Mouse (Mus musculus): ENCODE data around the gene Slc39a11. TPM values are rescaled to one million over a fixed set of nuclear protein-coding genes. Genes with fewer than 3 reads are reported as not detected.

The Slc39a11 gene
- polyA plus RNA-seq, 1 experiment from 2014 or later: 27.7 TPM

DNA sequence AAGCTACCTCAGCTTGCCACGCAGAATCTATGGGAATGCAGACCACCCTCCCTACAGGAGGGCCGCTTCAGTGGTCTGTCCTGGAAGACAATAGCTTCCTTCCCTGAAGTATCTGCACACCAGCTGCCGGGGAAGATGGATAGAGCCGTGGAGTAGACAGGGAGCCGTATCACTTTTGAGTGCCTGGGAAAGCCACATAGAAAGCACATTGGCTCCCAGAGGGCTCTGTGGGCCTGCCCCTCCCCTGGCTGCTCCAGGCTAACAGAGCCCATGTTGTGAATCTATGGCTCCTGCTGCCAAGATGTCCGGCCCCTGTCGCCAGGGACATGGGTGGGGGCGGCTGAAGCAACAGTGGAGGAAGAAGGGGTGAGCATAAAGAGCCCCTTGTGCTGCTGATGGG, 355.4 kb downstream of the Slc39a11 start:
- peak overlapping the region; percentile 52 for H3K27ac ChIP-seq
- H3K4me2 ChIP-seq: peak overlapping the region; percentile 12; the same call in 1 of the 2 replicates
- H3K9ac ChIP-seq: peak overlapping the region; percentile 26; the same call in 1 of the 2 replicates
- H3K4me1 ChIP-seq: peaks cover 45% of the 10 kb centered on the region
- peak; percentile 29; the same call in 1 of the 2 replicates for ATAC-seq
- H3K9me3 ChIP-seq (replicated peaks): no peaks in the 10 kb centered on the region
- no peaks in the 10 kb centered on the region for H3K36me3 ChIP-seq (ENCODE audit: poor library complexity, severe bottlenecking)
- H3K27me3 ChIP-seq: no peaks in the 10 kb centered on the region
- WGBS: 30% methylated on average over 8 of the region's 8 CpGs
- no peak overlapping the region for H3K4me3 ChIP-seq

DNA sequence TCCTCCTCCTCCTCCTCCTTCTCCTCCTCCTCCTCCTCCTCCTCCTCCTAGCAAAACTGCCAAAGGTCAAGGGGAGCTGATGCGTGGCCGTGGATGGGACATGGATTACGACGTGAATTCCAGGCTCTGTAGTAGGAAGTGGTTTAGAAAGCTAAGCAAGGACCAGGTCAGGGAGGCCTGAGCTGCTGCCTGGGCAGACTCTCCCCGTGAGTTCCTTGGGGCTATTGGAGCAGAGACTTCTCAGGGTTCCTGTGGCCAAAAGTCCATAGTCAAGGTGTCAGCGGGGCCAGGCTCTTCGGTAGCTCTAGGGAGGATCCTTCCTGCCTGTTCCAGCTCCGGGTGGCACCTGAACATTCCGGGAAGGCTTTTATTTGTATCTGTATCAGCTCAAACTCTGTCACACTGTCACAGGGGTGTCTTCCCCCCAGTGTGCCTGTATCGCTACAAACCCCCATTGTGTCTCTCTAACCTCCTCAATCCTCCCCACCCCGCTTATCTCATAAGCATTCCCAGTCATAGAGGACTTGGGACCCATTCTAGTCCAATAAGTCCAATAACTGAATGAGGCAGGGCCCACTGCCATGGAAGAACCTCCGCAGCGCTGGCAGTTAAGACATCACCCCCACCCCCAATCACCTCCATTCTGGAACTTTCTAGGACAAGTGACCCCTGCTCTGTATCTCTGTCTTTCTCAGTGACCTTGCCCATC, 356.8 kb downstream of the Slc39a11 start:
- Histone ChIP-seq H3K4me3 (no peak overlapping the region), H3K27me3 (no peaks in the 10 kb centered on the region), H3K4me1 (peaks cover 31% of the 10 kb centered on the region), H3K36me3 (ENCODE audit: poor library complexity, severe bottlenecking) (no peaks in the 10 kb centered on the region), H3K4me2 (no peak overlapping the region), H3K9me3 (replicated peaks) (no peaks in the 10 kb centered on the region), H3K27ac (no peak overlapping the region), H3K9ac (no peak overlapping the region)
- 85% methylated on average over 13 of the region's 13 CpGs for WGBS
- ATAC-seq: no peak

DNA sequence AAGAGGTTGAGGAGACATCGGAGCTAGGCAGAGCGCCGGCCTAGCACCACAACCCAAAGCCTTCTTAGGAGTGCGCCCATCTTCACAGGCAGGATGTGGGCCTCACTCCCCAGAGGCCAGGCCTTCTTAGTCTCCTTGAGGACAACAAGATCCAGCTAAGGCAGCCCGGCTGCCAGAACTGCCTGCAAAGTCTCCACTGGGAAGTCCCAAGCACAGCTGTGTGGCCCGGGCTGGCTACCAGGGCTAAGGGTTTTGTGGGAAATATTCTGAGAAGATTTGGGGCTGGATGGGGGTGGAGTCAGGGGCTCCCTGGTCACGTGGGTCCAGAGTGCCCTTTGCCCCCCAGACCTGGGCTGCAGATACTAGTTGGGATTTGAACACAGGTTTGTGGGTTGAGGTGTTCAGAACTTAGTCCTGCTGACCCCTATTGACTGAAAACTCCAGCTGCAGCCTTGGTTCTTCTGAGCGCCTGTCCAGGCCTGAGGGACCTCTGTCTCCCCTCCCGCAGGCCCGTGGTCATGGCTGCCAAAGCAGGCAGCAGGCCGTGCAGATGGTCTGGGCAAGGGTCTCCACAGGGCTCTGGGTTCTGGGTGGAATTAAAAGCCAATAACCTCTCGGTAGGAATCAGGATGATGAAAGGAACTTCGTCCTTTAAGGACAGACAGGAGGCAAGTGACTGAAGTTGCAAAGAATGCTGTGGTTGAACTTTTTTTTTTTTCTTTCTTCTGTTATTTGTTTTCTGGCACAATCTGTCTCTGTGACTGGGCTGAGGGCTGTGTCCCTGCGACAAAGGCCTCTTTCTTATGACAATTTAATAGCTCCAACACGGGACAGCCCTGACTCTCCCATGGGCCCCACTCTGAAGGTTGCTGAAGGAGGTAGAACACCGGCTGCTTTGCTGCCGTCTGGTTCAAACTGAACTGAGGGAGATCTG, 357.8 kb downstream of the Slc39a11 start:
- no peak for ATAC-seq
- no peaks in the 10 kb centered on the region for H3K27me3 ChIP-seq
- H3K27ac ChIP-seq: peak overlapping the region; percentile 1; the same call in 1 of the 2 replicates
- peaks cover 28% of the 10 kb centered on the region for H3K4me1 ChIP-seq
- no peaks in the 10 kb centered on the region for H3K9me3 ChIP-seq (replicated peaks)
- 53% methylated on average over 17 of the region's 17 CpGs for WGBS
- H3K4me3 ChIP-seq: no peak overlapping the region
- no peak overlapping the region for H3K4me2 ChIP-seq
- H3K9ac ChIP-seq: no peak overlapping the region
- no peaks in the 10 kb centered on the region for H3K36me3 ChIP-seq (ENCODE audit: poor library complexity, severe bottlenecking)

DNA sequence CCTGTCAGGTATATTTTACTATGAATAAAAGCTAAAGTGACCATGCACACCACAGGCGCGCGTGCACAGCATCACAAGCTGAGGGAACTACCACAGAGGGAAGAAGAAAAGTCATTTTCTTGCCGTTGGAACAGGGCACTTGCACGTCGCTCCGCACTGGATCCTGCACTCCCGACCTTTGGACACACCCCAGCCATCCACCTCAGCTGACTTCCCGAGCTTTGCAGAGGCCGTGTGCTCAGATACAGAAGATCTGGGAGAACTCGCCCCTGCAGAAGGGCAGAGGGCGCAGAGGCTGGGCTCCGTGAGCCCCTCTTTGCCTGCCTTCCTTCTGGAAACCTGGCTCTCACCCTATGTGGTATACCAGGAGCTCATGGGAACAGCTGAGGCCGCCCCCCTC, 359.0 kb downstream of the Slc39a11 start:
- H3K9me3 ChIP-seq (replicated peaks): no peaks in the 10 kb centered on the region
- H3K36me3 ChIP-seq (ENCODE audit: poor library complexity, severe bottlenecking): no peaks in the 10 kb centered on the region
- ATAC-seq: no peak
- no peak overlapping the region for H3K4me3 ChIP-seq
- H3K4me1 ChIP-seq: peaks cover 28% of the 10 kb centered on the region
- H3K4me2 ChIP-seq: no peak overlapping the region
- H3K27ac ChIP-seq: no peak overlapping the region
- no peaks in the 10 kb centered on the region for H3K27me3 ChIP-seq
- WGBS: 87% methylated on average over 14 of the region's 14 CpGs
- no peak overlapping the region for H3K9ac ChIP-seq

DNA sequence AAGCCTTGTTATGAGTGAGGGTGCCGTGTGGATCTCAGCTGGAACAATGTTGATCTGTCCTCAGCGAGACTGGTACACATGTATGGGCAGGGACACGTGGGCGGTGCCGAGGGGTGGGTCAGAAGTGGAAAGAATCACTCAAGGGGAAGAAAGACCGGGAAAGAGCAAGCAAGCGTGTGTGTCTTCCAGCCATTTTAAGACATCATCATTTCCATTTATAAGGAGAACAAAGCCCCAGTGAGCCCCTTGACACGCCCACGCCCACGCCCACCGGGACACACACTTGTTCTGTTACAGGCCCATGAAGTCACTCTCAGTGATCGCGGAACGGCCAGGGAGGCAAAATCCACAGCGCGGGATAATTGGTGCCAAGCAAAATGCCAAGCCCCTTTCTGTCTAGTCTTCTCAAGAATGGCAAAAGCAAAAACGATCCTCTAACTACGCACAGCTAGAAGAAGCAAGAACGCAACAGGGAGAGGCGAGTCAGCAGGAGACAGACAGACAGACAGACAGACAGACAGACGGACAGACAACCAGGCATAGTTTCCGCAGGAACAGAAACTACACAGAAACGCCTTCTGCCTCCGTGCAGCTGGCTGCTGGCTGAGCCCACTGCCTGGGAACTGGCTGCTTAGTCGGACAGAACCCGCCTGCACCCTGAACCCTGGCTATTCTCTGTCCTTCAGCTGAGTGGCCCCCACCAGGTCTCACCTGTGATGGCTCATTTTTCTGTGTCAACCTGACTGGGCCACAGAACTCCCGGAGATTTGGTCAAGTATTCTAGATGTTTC, 364.7 kb downstream of the Slc39a11 start:
- Histone ChIP-seq H3K27me3 (no peaks in the 10 kb centered on the region), H3K36me3 (ENCODE audit: poor library complexity, severe bottlenecking) (no peaks in the 10 kb centered on the region), H3K4me1 (peaks cover 19% of the 10 kb centered on the region), H3K4me2 (no peak overlapping the region; the same call in 1 of the 2 replicates), H3K9ac (no peak overlapping the region), H3K4me3 (no peak overlapping the region), H3K9me3 (replicated peaks) (no peaks in the 10 kb centered on the region), H3K27ac (no peak overlapping the region)
- ATAC-seq: 0 out of 2 replicates have a peak, but pooled peaks have one; percentile 13
- WGBS: 64% methylated on average over 27 of the region's 27 CpGs

DNA sequence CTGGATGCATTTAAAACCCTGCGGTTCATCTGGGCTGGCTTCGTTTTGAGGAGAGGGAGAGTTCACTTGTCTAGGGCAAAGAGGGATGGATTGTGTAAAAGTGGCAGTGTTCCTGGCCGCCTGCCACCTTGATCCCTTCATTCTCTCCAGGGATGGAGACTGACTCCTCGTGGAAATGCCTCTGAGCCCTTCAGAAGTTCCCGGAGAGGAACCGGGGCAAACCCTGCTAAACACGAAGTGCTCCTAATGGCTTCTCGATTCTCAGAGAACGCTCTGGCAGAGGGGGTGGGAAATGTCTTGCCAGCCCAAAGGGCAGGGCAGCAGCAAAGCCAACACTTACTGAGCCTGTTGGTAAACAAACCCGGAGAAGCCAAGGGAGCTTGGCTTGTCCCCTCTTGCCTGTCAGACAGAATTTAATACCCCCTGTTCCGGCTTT, 366.5 kb downstream of the Slc39a11 start:
- Histone ChIP-seq H3K9me3 (replicated peaks) (no peaks in the 10 kb centered on the region), H3K4me3 (no peak overlapping the region), H3K36me3 (ENCODE audit: poor library complexity, severe bottlenecking) (no peaks in the 10 kb centered on the region), H3K27ac (0 out of 2 replicates have a peak overlapping the region, but pooled peaks have one; percentile 22), H3K4me1 (peaks cover 21% of the 10 kb centered on the region), H3K27me3 (no peaks in the 10 kb centered on the region), H3K9ac (no peak overlapping the region; the same call in 1 of the 2 replicates), H3K4me2 (no peak overlapping the region)
- 33% methylated on average over 11 of the region's 11 CpGs for WGBS
- no peak for ATAC-seq

DNA sequence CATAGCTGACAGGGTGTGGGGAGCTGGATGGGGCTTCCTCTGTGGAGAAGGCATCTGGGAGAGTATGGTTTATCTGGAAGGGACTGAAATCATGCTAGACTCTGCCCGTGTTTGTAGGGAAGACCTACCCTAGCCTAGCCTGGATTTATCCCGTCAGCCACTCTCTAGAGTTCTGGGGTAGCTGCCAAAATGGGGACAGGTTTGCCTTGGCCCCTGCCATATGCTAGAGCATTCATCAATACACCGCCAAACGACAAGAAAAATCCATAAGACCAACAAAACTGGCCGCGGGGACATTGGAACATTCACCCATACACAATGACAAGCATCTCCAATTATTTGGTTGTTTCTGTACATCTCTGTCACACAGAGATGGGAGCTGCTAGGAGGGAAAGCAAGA, 371.6 kb downstream of the Slc39a11 start:
- Histone ChIP-seq H3K4me2 (no peak overlapping the region), H3K4me3 (no peak overlapping the region), H3K27ac (0 out of 2 replicates have a peak overlapping the region, but pooled peaks have one; percentile 14), H3K4me1 (peaks cover 32% of the 10 kb centered on the region), H3K27me3 (no peaks in the 10 kb centered on the region), H3K9me3 (replicated peaks) (no peaks in the 10 kb centered on the region), H3K9ac (no peak overlapping the region), H3K36me3 (ENCODE audit: poor library complexity, severe bottlenecking) (no peaks in the 10 kb centered on the region)
- 80% methylated on average over 6 of the region's 6 CpGs for WGBS
- ATAC-seq: no peak

DNA sequence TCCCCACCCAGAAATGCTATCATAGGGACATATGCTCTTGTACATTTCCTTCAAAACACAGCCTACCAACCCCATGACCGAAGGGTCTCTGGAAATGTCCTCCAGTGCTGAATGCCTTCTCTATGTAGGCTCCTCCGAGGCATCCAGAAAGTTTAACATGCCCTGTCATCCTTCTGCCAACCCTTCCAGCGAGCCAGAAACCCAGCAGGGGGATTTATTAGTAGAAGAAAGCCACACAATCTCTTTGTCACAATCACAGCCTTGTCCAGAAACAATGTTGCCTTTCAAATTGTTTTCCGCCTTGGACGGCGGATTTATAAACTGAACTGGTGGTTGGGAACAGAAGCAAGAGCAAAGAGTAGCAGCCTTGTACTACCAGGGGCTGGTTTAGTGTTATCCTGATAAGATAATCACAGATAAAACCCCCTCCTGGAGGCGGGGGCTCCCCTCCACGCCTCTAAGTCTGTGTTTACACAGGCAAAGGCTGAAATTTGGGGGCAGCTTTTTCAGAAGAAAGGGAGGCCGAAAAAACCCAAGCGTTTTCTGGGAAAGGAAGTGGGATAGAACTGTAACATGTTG, 372.8 kb downstream of the Slc39a11 start:
- Histone ChIP-seq H3K9ac (no peak overlapping the region), H3K4me3 (no peak overlapping the region), H3K4me1 (peaks cover 26% of the 10 kb centered on the region), H3K27me3 (no peaks in the 10 kb centered on the region), H3K9me3 (replicated peaks) (no peaks in the 10 kb centered on the region), H3K4me2 (no peak overlapping the region), H3K27ac (no peak overlapping the region), H3K36me3 (ENCODE audit: poor library complexity, severe bottlenecking) (no peaks in the 10 kb centered on the region)
- ATAC-seq: no peak
- WGBS: 42% methylated on average over 10 of the region's 10 CpGs

DNA sequence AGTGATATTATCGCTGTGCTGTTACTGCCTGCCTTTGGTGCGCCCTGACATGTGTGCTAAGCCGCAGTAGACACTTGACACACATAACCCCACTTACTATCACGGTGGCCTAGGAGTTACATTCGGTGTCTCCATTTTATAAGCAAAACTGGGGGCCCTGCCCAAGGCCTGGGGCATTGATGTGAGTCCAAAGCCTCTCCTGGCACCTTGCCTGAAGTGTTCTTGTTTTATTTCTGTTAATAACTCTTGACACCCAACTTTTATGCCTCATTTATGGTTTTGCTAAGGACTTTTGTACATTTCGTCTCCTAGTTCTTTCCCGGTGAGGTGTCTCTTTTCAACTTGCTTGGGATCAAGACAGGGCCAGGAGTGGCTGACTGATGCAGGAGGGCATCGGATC, 373.4 kb downstream of the Slc39a11 start:
- H3K4me2 ChIP-seq: no peak overlapping the region
- 91% methylated on average over 8 of the region's 8 CpGs for WGBS
- no peaks in the 10 kb centered on the region for H3K36me3 ChIP-seq (ENCODE audit: poor library complexity, severe bottlenecking)
- no peak for ATAC-seq
- peaks cover 32% of the 10 kb centered on the region for H3K4me1 ChIP-seq
- H3K9me3 ChIP-seq (replicated peaks): no peaks in the 10 kb centered on the region
- H3K9ac ChIP-seq: no peak overlapping the region
- no peaks in the 10 kb centered on the region for H3K27me3 ChIP-seq
- H3K27ac ChIP-seq: no peak overlapping the region
- no peak overlapping the region for H3K4me3 ChIP-seq

DNA sequence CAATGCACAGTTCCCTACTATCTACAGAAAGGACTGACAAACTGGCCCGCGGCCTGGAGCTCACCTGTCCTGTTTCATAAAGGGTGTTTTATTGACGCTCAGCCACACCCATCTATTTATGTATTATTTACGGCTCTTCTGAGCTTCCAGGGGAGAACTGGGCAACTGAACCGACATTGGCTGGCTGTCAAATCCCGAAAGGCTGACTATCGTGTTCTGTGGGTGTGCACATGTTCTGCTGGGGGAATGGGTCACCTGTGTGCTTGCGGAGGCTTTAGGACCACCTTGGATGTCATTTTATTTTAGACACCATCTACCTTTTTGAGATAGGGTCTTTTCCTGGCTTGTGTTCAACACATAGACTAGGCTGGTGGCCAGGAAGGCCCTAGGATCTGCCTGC, 375.8 kb downstream of the Slc39a11 start:
- 80% methylated on average over 8 of the region's 8 CpGs for WGBS
- no peak for ATAC-seq
- H3K9me3 ChIP-seq (replicated peaks): no peaks in the 10 kb centered on the region

DNA sequence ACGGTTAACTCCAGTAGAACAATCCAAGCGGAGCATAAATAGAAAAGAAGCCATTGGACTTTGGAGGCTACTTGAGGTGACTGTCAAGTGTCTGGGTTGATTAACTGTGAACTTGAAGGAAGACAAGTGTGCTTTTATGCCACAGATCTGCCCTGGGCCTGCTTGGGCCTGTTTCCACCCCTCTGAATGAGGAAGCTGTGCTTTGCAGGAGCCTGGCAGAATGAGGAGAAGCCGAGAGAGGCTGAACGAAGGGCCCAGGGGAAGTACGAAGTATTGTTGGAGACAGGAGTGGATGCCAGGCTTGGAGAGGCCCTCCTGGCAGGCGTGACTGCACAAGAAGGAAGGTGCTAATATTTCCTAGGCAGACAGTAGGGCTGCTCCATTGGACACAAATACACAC, 378.0 kb downstream of the Slc39a11 start:
- Histone ChIP-seq H3K4me2 (no peak overlapping the region), H3K27ac (peak overlapping the region; percentile 57; the same call in 1 of the 2 replicates), H3K9me3 (replicated peaks) (no peaks in the 10 kb centered on the region), H3K4me1 (peaks cover 18% of the 10 kb centered on the region), H3K4me3 (no peak overlapping the region), H3K9ac (no peak overlapping the region), H3K36me3 (ENCODE audit: poor library complexity, severe bottlenecking) (no peaks in the 10 kb centered on the region), H3K27me3 (no peaks in the 10 kb centered on the region)
- no peak for ATAC-seq
- WGBS: 52% methylated on average over 6 of the region's 6 CpGs

More for the DNA sequence above, 375.8 kb downstream of the Slc39a11 start:
- no peaks in the 10 kb centered on the region for H3K27me3 ChIP-seq
- H3K4me2 ChIP-seq: no peak overlapping the region
- peaks cover 35% of the 10 kb centered on the region for H3K4me1 ChIP-seq
- H3K4me3 ChIP-seq: no peak overlapping the region
- no peaks in the 10 kb centered on the region for H3K36me3 ChIP-seq (ENCODE audit: poor library complexity, severe bottlenecking)
- no peak overlapping the region for H3K9ac ChIP-seq
- H3K27ac ChIP-seq: 0 out of 2 replicates have a peak overlapping the region, but pooled peaks have one; percentile 11

All from forebrain, embryonic 13.5 days (tissue).